ENCODE assay signal across 8 mouse cellular contexts in genomic region chr5:36796296-36797014, GRCm38 (mm10). TPM values are rescaled to one million over a fixed set of nuclear protein-coding genes. Genes with fewer than 3 reads are reported as not detected.
A peak's percentile ranks its signal among the peaks of the same experiment; 100 is the strongest.
DNase-seq lines count a peak whose midpoint lies in the region; ATAC-seq lines count a peak whose summit lies in the region.
"Not testable (repeated sequence)": the region's sequence is repeated elsewhere in the genome, so short reads cannot be mapped to it uniquely, and the experiment has no call there.

Mrfap1 (minus strand) TSS chr5:36796772.

- WGBS in hindbrain, embryonic 15.5 days = under 1% methylated on average over 77 of the region's 90 CpGs

- ATAC-seq in hindbrain, embryonic 15.5 days (ENCODE audit: low FRiP score, low read depth) = peak; percentile 86

- H3K4me2 ChIP-seq in hindbrain, embryonic 15.5 days = peak within 1 kb of the TSS; percentile 67

- H3K27me3 ChIP-seq in hindbrain, embryonic 15.5 days = not testable (repeated sequence)

- DNase-seq in T-cell, adult 2 months (ENCODE audit: low spot score) = peak; percentile 94
- DNase-seq in cerebellum, postnatal 36 days = peak; percentile 94 to 95
- DNase-seq in frontal cortex, postnatal 36 days (ENCODE audit: low spot score in 2 of 2) = peak; percentile 95
- peak; percentile 88 for DNase-seq in left cerebral cortex, adult 11 months (ENCODE audit: low spot score)
- peak; percentile 96 for DNase-seq in lung, postnatal 4 days
- peak; percentile 91 for DNase-seq in retina, postnatal 7 days (ENCODE audit: low read depth, low spot score)
- peak; percentile 94 for DNase-seq in urinary bladder, adult 2 months (ENCODE audit: low spot score)

- not testable (repeated sequence) for H3K36me3 ChIP-seq in hindbrain, embryonic 15.5 days

- peak within 1 kb of the TSS; percentile 84 for H3K4me3 ChIP-seq in hindbrain, embryonic 15.5 days

- not testable (repeated sequence) for H3K9me3 ChIP-seq in hindbrain, embryonic 15.5 days

- peak within 1 kb of the TSS; percentile 80 for H3K9ac ChIP-seq in hindbrain, embryonic 15.5 days

- H3K27ac ChIP-seq in hindbrain, embryonic 15.5 days (replicated peaks) = peak within 1 kb of the TSS; percentile 96

- H3K4me1 ChIP-seq in hindbrain, embryonic 15.5 days (replicated peaks) = peaks cover 18% of the 10 kb centered on the region

RNA-seq across cellular contexts. Expression of gene Mrfap1, which starts in this region (rescaled TPM):
- 317 and 323 TPM in 2 replicates for polyA plus RNA-seq in hindbrain, embryonic 15.5 days (2015; fragmentation: Nextera tagmentation; extraction: Ambion mirVana)
- 181 and 226 TPM in 2 replicates for polyA plus RNA-seq in urinary bladder, adult 2 months (2012; rRNA removed)

Comparison
In these comparisons a context has a peak if more than half of its experiments do, and no peak if none do; other contexts are left out.
1. Peak in every context shown above with its lines: DNase-seq, ATAC-seq, H3K4me3 ChIP-seq and H3K27ac ChIP-seq.